Mouse (Mus musculus) splenic B cell, adult 2 months (primary cell): ENCODE measurements around the gene Phactr4.

Experiments
- DNase-seq: peaks from one replicate; pipeline ENCODE4 v3.0.0-alpha.2; 2011; ENCODE audit warnings: low read depth, low spot score
- H3K27me3 ChIP-seq: 2 replicates; pipeline ENCODE4 v1.6.1; 2012; ENCODE audit warnings: mild to moderate bottlenecking, low read length, moderate library complexity, mixed read lengths; ENCODE audit not compliant: control insufficient read depth, poor library complexity, insufficient read depth, severe bottlenecking
- H3K36me3 ChIP-seq: 2 replicates; pipeline ENCODE4 v1.6.1; 2012; ENCODE audit warnings: mild to moderate bottlenecking, low read length, moderate library complexity, mixed read lengths; ENCODE audit not compliant: control insufficient read depth, poor library complexity, insufficient read depth, severe bottlenecking

Gene Phactr4

GRCm38 (mm10) chr4:132367480-132368201 is 54.6 kb downstream of the Phactr4 start:
- H3K27me3 ChIP-seq, result no peaks in the 10 kb centered on the region
- H3K36me3 ChIP-seq, result peaks cover 12% of the 10 kb centered on the region; the same call in 1 of the 2 replicates
- no peak for DNase-seq

- DNase-seq, result no peak
- H3K27me3 ChIP-seq, result no peaks in the 10 kb centered on the region
Observed at GRCm38 (mm10) chr4:132365450-132366060, 56.7 kb downstream of the Phactr4 start.

GRCm38 (mm10) chr4:132363487-132363886 is 58.8 kb downstream of the Phactr4 start:
- Histone ChIP-seq H3K27me3 (no peaks in the 10 kb centered on the region), H3K36me3 (peaks cover 10% of the 10 kb centered on the region; the same call in 1 of the 2 replicates)
- DNase-seq, result peak; percentile 60

More at GRCm38 (mm10) chr4:132365450-132366060, 56.7 kb downstream of the Phactr4 start:
- H3K36me3 ChIP-seq, result peaks cover 12% of the 10 kb centered on the region; the same call in 1 of the 2 replicates

GRCm38 (mm10) chr4:132359510-132359909 is 62.8 kb downstream of the Phactr4 start:
- H3K36me3 ChIP-seq, result peaks cover 11% of the 10 kb centered on the region; the same call in 1 of the 2 replicates
- no peaks in the 10 kb centered on the region for H3K27me3 ChIP-seq
- DNase-seq, result no peak

GRCm38 (mm10) chr4:132356170-132356569 is 66.1 kb downstream of the Phactr4 start:
- Histone ChIP-seq H3K27me3 (no peaks in the 10 kb centered on the region), H3K36me3 (peaks cover 8% of the 10 kb centered on the region; the same call in 1 of the 2 replicates)
- DNase-seq, result peak; percentile 30

GRCm38 (mm10) chr4:132355403-132355802 is 66.9 kb downstream of the Phactr4 start:
- Histone ChIP-seq H3K27me3 (no peaks in the 10 kb centered on the region), H3K36me3 (peaks cover 11% of the 10 kb centered on the region; the same call in 1 of the 2 replicates)
- no peak for DNase-seq

- no peak for DNase-seq
- Histone ChIP-seq H3K36me3 (peaks cover 6% of the 10 kb centered on the region; the same call in 1 of the 2 replicates), H3K27me3 (no peaks in the 10 kb centered on the region)
Observed at GRCm38 (mm10) chr4:132354571-132354970, 67.7 kb downstream of the Phactr4 start.

GRCm38 (mm10) chr4:132353481-132353885 is 68.8 kb downstream of the Phactr4 start, which contains the start of gene Rcc1:
TSS of gene Rcc1 (minus strand) at chr4:132353605.
- DNase-seq, result peak; percentile 95
- Histone ChIP-seq H3K36me3 (peaks cover 6% of the 10 kb centered on the region; the same call in 1 of the 2 replicates), H3K27me3 (no peaks in the 10 kb centered on the region)

GRCm38 (mm10) chr4:132352739-132353138 is 69.5 kb downstream of the Phactr4 start:
- H3K27me3 ChIP-seq, result no peaks in the 10 kb centered on the region
- no peak for DNase-seq
- peaks cover 6% of the 10 kb centered on the region; the same call in 1 of the 2 replicates for H3K36me3 ChIP-seq

GRCm38 (mm10) chr4:132351401-132351800 is 70.9 kb downstream of the Phactr4 start:
- no peak for DNase-seq
- H3K36me3 ChIP-seq, result peaks cover 3% of the 10 kb centered on the region; the same call in 1 of the 2 replicates

GRCm38 (mm10) chr4:132350854-132351253 is 71.4 kb downstream of the Phactr4 start:
- H3K27me3 ChIP-seq, result no peaks in the 10 kb centered on the region
- DNase-seq, result no peak
- peaks cover 3% of the 10 kb centered on the region; the same call in 1 of the 2 replicates for H3K36me3 ChIP-seq

More at GRCm38 (mm10) chr4:132351401-132351800, 70.9 kb downstream of the Phactr4 start:
- no peaks in the 10 kb centered on the region for H3K27me3 ChIP-seq

- no peak for DNase-seq
- Histone ChIP-seq H3K27me3 (no peaks in the 10 kb centered on the region), H3K36me3 (peaks cover 3% of the 10 kb centered on the region; the same call in 1 of the 2 replicates)
Observed at GRCm38 (mm10) chr4:132350123-132350740, 72.1 kb downstream of the Phactr4 start.

GRCm38 (mm10) chr4:132349495-132350122 is 72.7 kb downstream of the Phactr4 start:
- peaks cover 3% of the 10 kb centered on the region; the same call in 1 of the 2 replicates for H3K36me3 ChIP-seq
- no peak for DNase-seq
- no peaks in the 10 kb centered on the region for H3K27me3 ChIP-seq

GRCm38 (mm10) chr4:132346661-132347060 is 75.6 kb downstream of the Phactr4 start:
- no peaks in the 10 kb centered on the region for H3K27me3 ChIP-seq
- peaks cover 3% of the 10 kb centered on the region; the same call in 1 of the 2 replicates for H3K36me3 ChIP-seq
- peak; percentile 41 for DNase-seq
